Mouse (Mus musculus) CD4-positive, CD25-positive, alpha-beta regulatory T cell, adult 2 months (primary cell): Measurements from ENCODE around the gene Lmntd2.
A peak's percentile ranks its signal among the peaks of the same experiment; 100 is the strongest.

Experiments
- DNase-seq: peaks from one replicate; pipeline ENCODE4 v3.0.0-alpha.2; 2012; ENCODE audit warnings: low read depth, low spot score

The Lmntd2 gene

GRCm38 (mm10) chr7:141215880-141216733 lies 2.2 kb upstream of the Lmntd2 start:
- DNase-seq: no peak

GRCm38 (mm10) chr7:141215101-141215879 lies 1.4 kb upstream of the Lmntd2 start, which contains the start of gene Rassf7:
Rassf7 (plus strand) TSS chr7:141215860.
- DNase-seq: peak; percentile 98

- no peak for DNase-seq
These were observed 430 bp upstream of the Lmntd2 start for GRCm38 (mm10) chr7:141214310-141214709.

GRCm38 (mm10) chr7:141213133-141213532 lies 747 bp downstream of the Lmntd2 start:
- no peak for DNase-seq

- DNase-seq: no peak
These were observed 3.2 kb downstream of the Lmntd2 start for GRCm38 (mm10) chr7:141210606-141211131.

- no peak for DNase-seq
These were observed 3.7 kb downstream of the Lmntd2 start for GRCm38 (mm10) chr7:141210137-141210536.

- no peak for DNase-seq
These were observed 4.4 kb downstream of the Lmntd2 start for GRCm38 (mm10) chr7:141209526-141209925.

- DNase-seq: no peak
These were observed 7.5 kb downstream of the Lmntd2 start for GRCm38 (mm10) chr7:141206182-141206937.

- DNase-seq: no peak
These were observed 8.4 kb downstream of the Lmntd2 start for GRCm38 (mm10) chr7:141205504-141205903.

GRCm38 (mm10) chr7:141204546-141204945 lies 9.3 kb downstream of the Lmntd2 start:
- DNase-seq: no peak

- DNase-seq: no peak
These were observed 15.8 kb downstream of the Lmntd2 start for GRCm38 (mm10) chr7:141198121-141198520.

- no peak for DNase-seq
These were observed 17.1 kb downstream of the Lmntd2 start for GRCm38 (mm10) chr7:141196619-141197282.

GRCm38 (mm10) chr7:141195754-141196153 lies 18.1 kb downstream of the Lmntd2 start:
- no peak for DNase-seq

GRCm38 (mm10) chr7:141194830-141195229 lies 19.1 kb downstream of the Lmntd2 start:
- DNase-seq: peak; percentile 96

GRCm38 (mm10) chr7:141194409-141194808 lies 19.5 kb downstream of the Lmntd2 start:
- DNase-seq: no peak

GRCm38 (mm10) chr7:141193948-141194347 lies 19.9 kb downstream of the Lmntd2 start, which contains the start of the genes Hras and Lrrc56:
Hras (minus strand) TSS chr7:141194005.
Lrrc56 (plus strand) TSS chr7:141194157.
- peak; percentile 99 for DNase-seq

- no peak for DNase-seq
These were observed 20.5 kb downstream of the Lmntd2 start for GRCm38 (mm10) chr7:141193348-141193856.

- DNase-seq: no peak
These were observed 21.0 kb downstream of the Lmntd2 start for GRCm38 (mm10) chr7:141192776-141193347.

GRCm38 (mm10) chr7:141191796-141192685 lies 21.8 kb downstream of the Lmntd2 start:
- no peak for DNase-seq
